Mouse (Mus musculus) MEL (cell line): ENCODE measurements at regions not wholly inside any gene's neighbourhood (a gene's known extent, or its start where the extent isn't known, plus 50 kb on each side); places are given as distances from the start of the nearest gene placed in this dataset.

Source experiments
- DNase-seq: peaks from one replicate; pipeline ENCODE4 v3.0.0; 2011; ENCODE audit warnings: low read depth, low spot score
- H3K27ac ChIP-seq: 2 replicates; pipeline ENCODE4 v1.5.1; 2012; ENCODE audit warnings: low read depth, mild to moderate bottlenecking, control low read depth, low read length, moderate library complexity; ENCODE audit not compliant: control insufficient read depth
- H3K27me3 ChIP-seq, 2 experiments: fragments of 150-350 bp in 1 of 2; sonication (generic) in 1 of 2; 2 replicates each; pipeline ENCODE4 v1.6.1; 2012; ENCODE audit warnings: low read length in 2 of 2, mild to moderate bottlenecking in 2 of 2, improper control_type of control experiment in 1 of 2, moderate library complexity in 1 of 2; ENCODE audit not compliant: insufficient read depth in 2 of 2, control insufficient read depth in 1 of 2
- H3K36me3 ChIP-seq, 2 experiments: 2 replicates each; pipeline ENCODE4 v1.6.1; 2012 to 2014; ENCODE audit warnings: low read length in 2 of 2, improper control_type of control experiment in 1 of 2, inconsistent platforms in 1 of 2, mild to moderate bottlenecking in 1 of 2; ENCODE audit not compliant: insufficient read depth in 2 of 2, control insufficient read depth in 1 of 2
- H3K4me1 ChIP-seq, 2 experiments: fragments of 150-350 bp in 1 of 2; sonication (generic) in 1 of 2; 2 replicates each; pipeline ENCODE4 v1.6.1; 2012; ENCODE audit warnings: low read length in 2 of 2, improper control_type of control experiment in 1 of 2, mild to moderate bottlenecking in 1 of 2; ENCODE audit not compliant: insufficient read depth in 2 of 2, control insufficient read depth in 1 of 2
- H3K4me3 ChIP-seq, 2 experiments: fragments of 150-350 bp in 1 of 2; sonication (generic) in 1 of 2; 2 replicates each; pipeline ENCODE4 v1.5.1; 2012; ENCODE audit warnings: low read depth in 2 of 2, low read length in 2 of 2, mild to moderate bottlenecking in 2 of 2, moderate library complexity in 2 of 2, control low read depth in 1 of 2, improper control_type of control experiment in 1 of 2; ENCODE audit not compliant: control insufficient read depth in 1 of 2, insufficient read depth in 1 of 2
- H3K79me2 ChIP-seq: 2 replicates; pipeline ENCODE4 v1.6.1; 2012; ENCODE audit warnings: mild to moderate bottlenecking, low read length, moderate library complexity; ENCODE audit not compliant: control insufficient read depth, poor library complexity, insufficient read depth
- H3K9ac ChIP-seq: 2 replicates; pipeline ENCODE4 v1.6.1; 2012; ENCODE audit warnings: low read depth, mild to moderate bottlenecking, control low read depth, low read length, moderate library complexity; ENCODE audit not compliant: control insufficient read depth, poor library complexity, severe bottlenecking
- H3K9me3 ChIP-seq: fragments of 150-350 bp; sonication (generic); replicated peaks from 2 replicates; pipeline ENCODE4 v1.6.1; 2012; ENCODE audit warnings: mild to moderate bottlenecking, low read length, improper control_type of control experiment, moderate library complexity; ENCODE audit not compliant: insufficient read depth
- BHLHE40 ChIP-seq: IDR thresholded peaks from 2 replicates; pipeline ENCODE4 v1.6.1; 2012; ENCODE audit warnings: low read depth, mild to moderate bottlenecking, inconsistent platforms, low read length, improper control_type of control experiment, borderline replicate concordance
- CHD1 ChIP-seq: IDR thresholded peaks from 2 replicates; pipeline ENCODE4 v1.6.1; 2012; ENCODE audit warnings: low read depth, mild to moderate bottlenecking, inconsistent platforms, low read length, improper control_type of control experiment
- CHD2 ChIP-seq: IDR thresholded peaks from 2 replicates; pipeline ENCODE4 v1.6.1; 2011; ENCODE audit warnings: low read length, improper control_type of control experiment
- CTCF ChIP-seq, 3 experiments: IDR thresholded peaks in 2 of 3; conservative IDR thresholded peaks in 1 of 3; 2 replicates each; pipeline ENCODE4 v1.5.1; 2011 to 2012; ENCODE audit warnings: low read length in 3 of 3, low read depth in 2 of 3, mild to moderate bottlenecking in 2 of 3, improper control_type of control experiment in 1 of 3, inconsistent platforms in 1 of 3, mixed read lengths in 1 of 3, moderate library complexity in 1 of 3; ENCODE audit not compliant: control insufficient read depth in 1 of 3, insufficient read depth in 1 of 3, poor library complexity in 1 of 3, severe bottlenecking in 1 of 3
- E2F4 ChIP-seq: IDR thresholded peaks from 2 replicates; pipeline ENCODE4 v1.6.1; 2011; ENCODE audit warnings: low read depth, low read length, improper control_type of control experiment, borderline replicate concordance
- EP300 ChIP-seq, 2 experiments: IDR thresholded peaks; 2 replicates each; pipeline ENCODE4 v1.6.1; 2011; ENCODE audit warnings: improper control_type of control experiment in 2 of 2, low read length in 2 of 2, low read depth in 1 of 2, mild to moderate bottlenecking in 1 of 2
- ETS1 ChIP-seq: IDR thresholded peaks from 2 replicates; pipeline ENCODE4 v1.6.1; 2012; ENCODE audit warnings: low read depth, mild to moderate bottlenecking, inconsistent platforms, low read length, improper control_type of control experiment, moderate library complexity
- HCFC1 ChIP-seq: IDR thresholded peaks from 2 replicates; pipeline ENCODE4 v1.6.1; 2012; ENCODE audit warnings: low read depth, mild to moderate bottlenecking, inconsistent platforms, low read length, improper control_type of control experiment, moderate library complexity
- JUND ChIP-seq: IDR thresholded peaks from 2 replicates; pipeline ENCODE4 v1.6.1; 2011; ENCODE audit warnings: low read depth, mild to moderate bottlenecking, improper control_type of control experiment, low read length
- KAT2A ChIP-seq: conservative IDR thresholded peaks from 2 replicates; pipeline ENCODE4 v1.6.1; 2012; ENCODE audit warnings: low read depth, low read length, improper control_type of control experiment, inconsistent platforms
- MXI1 ChIP-seq: IDR thresholded peaks from 2 replicates; pipeline ENCODE4 v1.6.1; 2011; ENCODE audit warnings: mild to moderate bottlenecking, low read depth, low read length, improper control_type of control experiment
- MYB ChIP-seq: IDR thresholded peaks from 2 replicates; pipeline ENCODE4 v1.6.1; 2011; ENCODE audit warnings: mild to moderate bottlenecking, low read depth, low read length, improper control_type of control experiment
- MYC ChIP-seq: IDR thresholded peaks from 2 replicates; pipeline ENCODE4 v1.6.1; 2011; ENCODE audit warnings: low read depth, mild to moderate bottlenecking, low read length, improper control_type of control experiment, moderate library complexity
- NELFE ChIP-seq: IDR thresholded peaks from 2 replicates; pipeline ENCODE4 v1.6.1; 2011; ENCODE audit warnings: low read depth, low read length, improper control_type of control experiment
- RCOR1 ChIP-seq: IDR thresholded peaks from 2 replicates; pipeline ENCODE4 v1.6.1; 2012; ENCODE audit warnings: low read depth, mild to moderate bottlenecking, inconsistent platforms, low read length, improper control_type of control experiment
- SMC3 ChIP-seq: IDR thresholded peaks from 2 replicates; pipeline ENCODE4 v1.6.1; 2011; ENCODE audit warnings: low read depth, low read length, improper control_type of control experiment
- TCF12 ChIP-seq: IDR thresholded peaks from 2 replicates; pipeline ENCODE4 v1.6.1; 2014; ENCODE audit warnings: low read depth, mild to moderate bottlenecking, inconsistent platforms, low read length, improper control_type of control experiment, moderate library complexity
- UBTF ChIP-seq: IDR thresholded peaks from 2 replicates; pipeline ENCODE4 v1.6.1; 2012; ENCODE audit warnings: low read depth, mild to moderate bottlenecking, inconsistent platforms, low read length, improper control_type of control experiment, moderate library complexity, borderline replicate concordance; ENCODE audit not compliant: insufficient read depth
- USF1 ChIP-seq: IDR thresholded peaks from 2 replicates; pipeline ENCODE4 v1.6.1; 2014; ENCODE audit warnings: low read depth, mild to moderate bottlenecking, inconsistent platforms, low read length, improper control_type of control experiment, moderate library complexity
- ZNF384 ChIP-seq: IDR thresholded peaks from 2 replicates; pipeline ENCODE4 v1.6.1; 2012; ENCODE audit warnings: low read depth, mild to moderate bottlenecking, inconsistent platforms, low read length, improper control_type of control experiment

DNA sequence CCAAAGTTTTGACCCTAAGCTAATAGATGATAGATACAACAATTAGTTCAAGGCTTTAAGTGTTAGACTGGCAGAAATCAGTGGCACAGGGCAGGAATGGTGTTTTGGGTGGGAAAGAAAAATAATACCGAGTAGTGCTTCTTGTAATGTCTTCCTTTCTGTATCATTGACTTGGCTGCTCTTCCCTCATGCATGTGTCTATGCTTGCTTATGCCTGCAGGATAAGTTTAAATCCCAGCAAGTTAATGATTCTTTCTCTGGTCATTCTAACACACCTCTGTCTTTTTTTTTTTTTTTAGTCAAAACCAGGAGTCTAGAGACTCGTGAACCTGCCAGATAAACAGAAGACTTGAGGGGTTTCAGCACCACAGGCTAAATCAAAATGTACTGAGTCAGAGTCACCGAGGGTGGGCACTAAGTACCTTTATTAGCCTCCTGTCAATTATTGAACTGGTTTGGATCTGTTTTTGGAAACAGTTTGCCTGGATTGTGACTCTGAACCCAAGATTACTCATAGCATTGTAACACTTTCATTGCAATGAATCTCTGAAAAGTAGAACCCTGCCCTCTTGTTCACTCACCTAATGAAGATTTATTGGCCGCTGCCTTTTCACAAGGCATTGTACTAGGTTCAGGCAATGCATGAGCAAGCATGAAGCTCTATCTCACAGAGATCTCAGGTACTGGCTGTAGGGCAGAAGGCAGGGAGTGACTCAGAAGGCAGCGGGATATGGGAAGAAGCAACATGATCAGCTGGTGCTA, 374.8 kb upstream of the A1bg start:
- DNase-seq = no peak
- Histone ChIP-seq H3K4me1 (no peaks in the 10 kb centered on the region), H3K27ac (no peak overlapping the region), H3K9me3 (no peaks in the 10 kb centered on the region)
- no peak for TF ChIP-seq JUND
- no peak for TF ChIP-seq NELFE
- TF ChIP-seq CHD1 = no peak
- TF ChIP-seq MYC = no peak
- TF ChIP-seq CTCF (IDR thresholded peaks at IDR 0.05 in 2 of 3, conservative IDR thresholded peaks at IDR 0.05 in 1 of 3; ENCODE audit: control insufficient read depth in 1 of 3, insufficient read depth in 1 of 3, low read depth in 2 of 3, low read length in 3 of 3, poor library complexity in 1 of 3, severe bottlenecking in 1 of 3) = no peak
- TF ChIP-seq KAT2A = no peak
- TF ChIP-seq, all 39 proteins: peak for 0
- no peak overlapping the region for H3K4me3 ChIP-seq
- H3K27me3 ChIP-seq = no peaks in the 10 kb centered on the region
- no peaks in the 10 kb centered on the region for H3K79me2 ChIP-seq
- H3K9ac ChIP-seq = no peak overlapping the region
- no peaks in the 10 kb centered on the region for H3K36me3 ChIP-seq

DNA sequence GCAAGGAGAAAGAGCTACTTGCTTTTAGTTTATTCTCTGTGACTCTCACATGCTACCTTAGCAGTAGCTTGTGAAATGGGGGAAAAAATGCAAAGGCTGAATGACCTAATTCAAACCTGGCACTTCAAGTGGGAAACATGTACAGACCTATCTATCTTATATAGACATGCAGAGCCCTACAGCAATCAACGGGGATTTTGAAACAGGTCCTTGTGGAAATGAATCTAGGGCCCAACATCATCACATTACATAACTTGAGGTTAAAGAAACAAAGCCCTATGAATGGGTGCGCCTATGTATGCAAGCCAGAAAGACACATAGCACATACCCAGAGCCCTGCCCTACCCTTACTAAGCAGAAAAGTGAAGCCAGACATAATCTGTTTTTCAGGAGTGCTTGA, 371.8 kb upstream of the A1bg start:
- Histone ChIP-seq H3K27me3 (no peaks in the 10 kb centered on the region), H3K79me2 (no peaks in the 10 kb centered on the region), H3K9ac (no peak overlapping the region), H3K4me1 (no peaks in the 10 kb centered on the region), H3K4me3 (no peak overlapping the region), H3K36me3 (no peaks in the 10 kb centered on the region), H3K9me3 (no peaks in the 10 kb centered on the region), H3K27ac (no peak overlapping the region)
- no peak for TF ChIP-seq HCFC1
- no peak for TF ChIP-seq MXI1
- no peak for TF ChIP-seq NELFE
- TF ChIP-seq ZNF384 = no peak
- no peak for TF ChIP-seq E2F4
- no peak for TF ChIP-seq TCF12
- TF ChIP-seq EP300 (IDR thresholded peaks at IDR 0.05; ENCODE audit: low read depth in 1 of 2, low read length in 2 of 2) = no peak
- no peak for TF ChIP-seq UBTF
- no peak for TF ChIP-seq SMC3
- no peak for TF ChIP-seq JUND
- TF ChIP-seq BHLHE40 = no peak
- no peak for TF ChIP-seq ETS1
- no peak for TF ChIP-seq MYB
- TF ChIP-seq KAT2A = no peak
- TF ChIP-seq MYC = no peak
- no peak for TF ChIP-seq CHD2
- TF ChIP-seq RCOR1 = no peak
- no peak for TF ChIP-seq USF1
- DNase-seq = no peak
